Mouse (Mus musculus) lung, postnatal 0 days (tissue): ENCODE results near the gene Tbkbp1.

Source experiments
- CTCF ChIP-seq: IDR thresholded peaks from 2 replicates; pipeline ENCODE4 v1.5.1; 2016; ENCODE audit warnings: antibody characterized with exemption, mild to moderate bottlenecking
- EP300 ChIP-seq: IDR thresholded peaks from 2 replicates; pipeline ENCODE4 v1.6.1; 2016; ENCODE audit warnings: antibody characterized with exemption, mild to moderate bottlenecking, control low read depth

DNA sequence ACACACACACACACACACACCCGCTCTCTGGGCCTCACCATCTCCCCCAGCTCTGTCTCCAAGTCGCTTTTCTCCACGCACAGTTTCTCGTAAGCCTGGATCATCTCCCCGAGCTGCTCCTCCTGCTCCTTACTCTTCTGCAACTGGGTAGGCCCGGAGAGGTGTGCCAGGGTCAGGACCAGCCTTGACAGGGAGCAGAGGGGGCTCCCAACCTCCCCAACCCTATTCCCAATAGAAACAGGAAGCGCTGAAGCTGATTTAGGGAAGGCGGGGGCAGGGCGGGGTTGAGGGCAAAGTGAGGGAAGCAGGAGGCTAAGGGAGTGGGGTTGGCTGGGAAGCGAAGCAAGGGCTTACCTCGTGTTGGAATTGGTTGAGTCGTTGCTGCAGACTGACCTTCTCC, 2.7 kb downstream of the Tbkbp1 start:
- TF ChIP-seq CTCF (no peak), EP300 (no peak)
